Mouse (Mus musculus): ENCODE data around the gene Mfap1a. TPM values are rescaled to one million over a fixed set of nuclear protein-coding genes. Genes with fewer than 3 reads are reported as not detected.
A peak's percentile ranks its signal among the peaks of the same experiment; 100 is the strongest.
"Not testable (repeated sequence)": the region's sequence is repeated elsewhere in the genome, so short reads cannot be mapped to it uniquely, and the experiment has no call there.

Mfap1a gene
- polyA plus RNA-seq, 1 experiment from 2014 or later: 21.9 TPM

DNA sequence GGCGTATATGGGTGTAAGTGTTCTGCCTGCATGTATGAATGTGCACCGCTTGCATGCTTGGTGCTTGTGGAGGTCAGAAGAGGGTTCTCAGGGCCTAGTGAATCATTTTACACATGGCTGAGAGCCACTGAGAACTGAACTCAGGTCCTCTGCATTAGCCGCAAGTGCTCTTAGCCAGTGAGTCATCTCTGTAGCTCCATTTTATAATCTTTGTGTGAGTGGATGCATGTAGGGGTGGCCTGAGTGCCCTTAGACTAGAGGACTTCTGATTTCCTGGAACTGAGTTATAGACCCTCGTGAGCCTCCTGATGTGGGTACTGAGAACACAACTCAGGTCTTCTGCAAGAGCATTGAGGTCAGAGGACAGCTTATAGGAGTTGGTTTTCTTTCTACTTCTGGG lies 7.7 kb upstream of the Mfap1a start:
- H3K9me3 ChIP-seq (ENCODE audit: control insufficient read depth, low read length): no peaks in the 10 kb centered on the region
- H3K27ac ChIP-seq (replicated peaks; ENCODE audit: low read depth, low read length): no peak overlapping the region
- ATAC-seq (ENCODE audit: low read depth): no peak
- H3K36me3 ChIP-seq (ENCODE audit: control insufficient read depth, insufficient read depth, low read length): peaks cover 32% of the 10 kb centered on the region
- H3K4me1 ChIP-seq (ENCODE audit: control insufficient read depth, insufficient read depth, low read length): no peaks in the 10 kb centered on the region
- no peak overlapping the region for H3K4me3 ChIP-seq (ENCODE audit: low read depth, low read length)
- WGBS: 93% methylated on average over 4 of the region's 4 CpGs
- no peak overlapping the region for H3K9ac ChIP-seq (ENCODE audit: low read depth, low read length)
- no peak overlapping the region for H3K4me2 ChIP-seq (ENCODE audit: low read depth, low read length)
- H3K27me3 ChIP-seq (replicated peaks; ENCODE audit: control insufficient read depth, insufficient read depth, low read length): no peaks in the 10 kb centered on the region
- DNase-seq (ENCODE audit: low spot score): no peak

DNA sequence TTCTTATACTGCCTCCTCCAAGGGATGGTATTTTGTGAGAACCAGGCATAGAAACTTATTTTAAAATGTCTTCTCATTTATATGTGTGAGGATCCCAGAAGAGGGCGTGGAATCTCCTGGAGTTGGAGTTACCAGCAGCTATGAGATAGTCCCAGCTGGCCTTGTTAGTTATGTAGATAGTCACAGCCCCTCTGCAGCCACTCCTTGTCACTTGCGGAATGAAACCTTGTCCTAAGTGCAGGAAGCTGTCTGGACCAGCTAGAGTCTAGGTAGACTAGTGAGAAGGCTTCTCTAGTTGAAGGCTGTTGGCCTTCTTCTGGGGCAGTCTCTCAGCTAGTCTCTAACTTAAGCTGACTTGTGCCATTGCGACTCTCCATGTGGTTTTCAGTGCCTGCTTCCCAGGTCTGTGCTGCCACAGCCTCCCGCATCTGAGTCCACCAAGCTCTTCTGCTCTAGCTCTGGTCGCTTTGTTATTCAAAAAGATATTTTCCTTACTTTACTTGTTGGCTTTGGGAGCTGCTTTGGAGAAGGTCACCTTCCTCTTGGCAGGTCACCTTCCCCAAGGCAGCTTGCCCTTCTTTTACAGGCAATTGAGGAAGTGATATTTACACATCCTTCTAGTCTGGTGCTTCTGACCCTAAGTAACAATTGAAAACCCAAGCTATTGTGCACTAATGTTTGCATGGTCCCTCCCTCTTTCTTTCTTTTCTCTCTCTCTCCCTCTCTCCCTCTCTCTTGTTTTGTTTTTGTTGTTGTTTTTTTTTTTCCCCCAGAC lies 6.7 kb upstream of the Mfap1a start:
- ATAC-seq (ENCODE audit: low read depth); H3K4me1 ChIP-seq (ENCODE audit: control insufficient read depth, insufficient read depth, low read length); H3K9me3 ChIP-seq (ENCODE audit: control insufficient read depth, low read length); H3K27me3 ChIP-seq (replicated peaks; ENCODE audit: control insufficient read depth, insufficient read depth, low read length); H3K9ac ChIP-seq (ENCODE audit: low read depth, low read length); H3K27ac ChIP-seq (replicated peaks; ENCODE audit: low read depth, low read length); H3K4me2 ChIP-seq (ENCODE audit: low read depth, low read length); DNase-seq (ENCODE audit: low spot score); H3K4me3 ChIP-seq (ENCODE audit: low read depth, low read length): not testable (repeated sequence)
- H3K36me3 ChIP-seq (ENCODE audit: control insufficient read depth, insufficient read depth, low read length): peaks cover 28% of the 10 kb centered on the region
- 93% methylated on average over 4 of the region's 5 CpGs for WGBS

DNA sequence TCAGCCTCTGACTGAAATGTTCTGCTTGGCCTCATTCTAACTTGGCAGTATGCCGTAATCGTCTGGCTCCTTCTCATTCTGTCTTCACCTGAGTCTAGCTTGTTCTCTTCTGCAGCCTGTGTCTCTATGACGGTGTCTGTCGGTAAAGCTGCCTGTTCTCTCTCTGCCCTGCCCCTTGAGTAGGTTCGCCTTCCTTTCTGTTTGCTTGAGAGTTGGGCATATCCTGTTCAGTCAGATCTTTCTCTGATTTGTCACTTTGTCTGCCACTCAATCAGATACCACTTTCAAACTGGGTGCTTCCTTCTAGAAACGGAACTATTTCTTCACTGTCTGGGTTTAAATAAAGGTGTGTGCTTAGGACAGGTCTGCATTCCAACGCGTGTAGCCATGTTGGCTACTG lies 4.9 kb upstream of the Mfap1a start:
- DNase-seq (ENCODE audit: low spot score): no peak
- Histone ChIP-seq H3K36me3 (ENCODE audit: control insufficient read depth, insufficient read depth, low read length) (peaks cover 24% of the 10 kb centered on the region), H3K9ac (ENCODE audit: low read depth, low read length) (0 out of 2 replicates have a peak overlapping the region, but pooled peaks have one; percentile 14), H3K9me3 (ENCODE audit: control insufficient read depth, low read length) (no peaks in the 10 kb centered on the region), H3K27ac (replicated peaks; ENCODE audit: low read depth, low read length) (no peak overlapping the region), H3K4me2 (ENCODE audit: low read depth, low read length) (no peak overlapping the region), H3K4me1 (ENCODE audit: control insufficient read depth, insufficient read depth, low read length) (peaks cover 6% of the 10 kb centered on the region; the same call in 1 of the 2 replicates), H3K4me3 (ENCODE audit: low read depth, low read length) (no peak overlapping the region), H3K27me3 (replicated peaks; ENCODE audit: control insufficient read depth, insufficient read depth, low read length) (no peaks in the 10 kb centered on the region)
- no peak for ATAC-seq (ENCODE audit: low read depth)
- WGBS: 91% methylated on average over 8 of the region's 8 CpGs

DNA sequence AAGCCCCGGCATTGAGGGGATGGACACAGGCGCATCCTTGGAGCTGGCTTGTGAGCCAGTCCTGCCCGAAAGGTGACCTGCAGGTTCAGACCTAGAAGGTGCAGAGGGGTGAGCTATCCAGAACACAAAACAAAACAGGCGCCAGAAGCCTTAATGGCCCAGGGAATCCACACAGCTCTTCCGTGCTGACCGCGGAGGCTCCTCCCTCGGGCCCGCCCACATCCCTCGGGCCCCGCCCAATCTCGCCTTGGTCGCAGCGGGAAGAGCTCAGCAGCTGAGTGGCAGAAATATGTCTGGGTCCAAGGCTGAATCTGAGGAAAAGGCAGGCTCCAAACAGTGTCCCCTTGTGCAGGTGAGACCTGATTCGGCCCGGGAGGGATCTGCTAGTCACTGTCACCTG lies 3.1 kb upstream of the Mfap1a start:
- no peaks in the 10 kb centered on the region for H3K27me3 ChIP-seq (replicated peaks; ENCODE audit: control insufficient read depth, insufficient read depth, low read length)
- peak overlapping the region; percentile 48 for H3K4me2 ChIP-seq (ENCODE audit: low read depth, low read length)
- peaks cover 22% of the 10 kb centered on the region for H3K36me3 ChIP-seq (ENCODE audit: control insufficient read depth, insufficient read depth, low read length)
- peak; percentile 62; the same call in 1 of the 2 replicates for ATAC-seq (ENCODE audit: low read depth)
- no peak overlapping the region for H3K27ac ChIP-seq (replicated peaks; ENCODE audit: low read depth, low read length)
- no peaks in the 10 kb centered on the region for H3K9me3 ChIP-seq (ENCODE audit: control insufficient read depth, low read length)
- H3K4me3 ChIP-seq (ENCODE audit: low read depth, low read length): peak overlapping the region; percentile 35
- peaks cover 6% of the 10 kb centered on the region; the same call in 1 of the 2 replicates for H3K4me1 ChIP-seq (ENCODE audit: control insufficient read depth, insufficient read depth, low read length)
- peak overlapping the region; percentile 30 for H3K9ac ChIP-seq (ENCODE audit: low read depth, low read length)
- peak; percentile 59 for DNase-seq (ENCODE audit: low spot score)
- 18% methylated on average over 15 of the region's 16 CpGs for WGBS

GRCm38 (mm10) chr2:121507951-121508330 lies 1.5 kb upstream of the Mfap1a start:
- no peak for ATAC-seq (ENCODE audit: low read depth)
- Histone ChIP-seq H3K36me3 (ENCODE audit: control insufficient read depth, insufficient read depth, low read length) (peaks cover 20% of the 10 kb centered on the region), H3K4me1 (ENCODE audit: control insufficient read depth, insufficient read depth, low read length) (peaks cover 6% of the 10 kb centered on the region; the same call in 1 of the 2 replicates), H3K4me2 (ENCODE audit: low read depth, low read length) (peak overlapping the region; percentile 71), H3K27ac (replicated peaks; ENCODE audit: low read depth, low read length) (no peak overlapping the region), H3K9me3 (ENCODE audit: control insufficient read depth, low read length) (no peaks in the 10 kb centered on the region), H3K27me3 (replicated peaks; ENCODE audit: control insufficient read depth, insufficient read depth, low read length) (no peaks in the 10 kb centered on the region), H3K4me3 (ENCODE audit: low read depth, low read length) (peak overlapping the region; percentile 60), H3K9ac (ENCODE audit: low read depth, low read length) (peak overlapping the region; percentile 69)
- WGBS: 82% methylated on average over 2 of the region's 2 CpGs
- DNase-seq (ENCODE audit: low spot score): no peak

GRCm38 (mm10) chr2:121507173-121507950 lies 897 bp upstream of the Mfap1a start:
- no peaks in the 10 kb centered on the region for H3K27me3 ChIP-seq (replicated peaks; ENCODE audit: control insufficient read depth, insufficient read depth, low read length)
- peak overlapping the region; percentile 60 for H3K4me3 ChIP-seq (ENCODE audit: low read depth, low read length)
- H3K9me3 ChIP-seq (ENCODE audit: control insufficient read depth, low read length): no peaks in the 10 kb centered on the region
- peaks cover 19% of the 10 kb centered on the region for H3K36me3 ChIP-seq (ENCODE audit: control insufficient read depth, insufficient read depth, low read length)
- H3K9ac ChIP-seq (ENCODE audit: low read depth, low read length): peak overlapping the region; percentile 69
- H3K27ac ChIP-seq (replicated peaks; ENCODE audit: low read depth, low read length): no peak overlapping the region
- DNase-seq (ENCODE audit: low spot score) (no peak), ATAC-seq (ENCODE audit: low read depth) (no peak)
- peaks cover 6% of the 10 kb centered on the region; the same call in 1 of the 2 replicates for H3K4me1 ChIP-seq (ENCODE audit: control insufficient read depth, insufficient read depth, low read length)
- 17% methylated on average over 12 of the region's 12 CpGs for WGBS
- peak overlapping the region; percentile 71 for H3K4me2 ChIP-seq (ENCODE audit: low read depth, low read length)

- not testable (repeated sequence) for H3K9me3 ChIP-seq (ENCODE audit: control insufficient read depth, low read length); H3K27me3 ChIP-seq (replicated peaks; ENCODE audit: control insufficient read depth, insufficient read depth, low read length); H3K36me3 ChIP-seq (ENCODE audit: control insufficient read depth, insufficient read depth, low read length); H3K27ac ChIP-seq (replicated peaks; ENCODE audit: low read depth, low read length); H3K4me2 ChIP-seq (ENCODE audit: low read depth, low read length); H3K4me1 ChIP-seq (ENCODE audit: control insufficient read depth, insufficient read depth, low read length); DNase-seq (ENCODE audit: low spot score); H3K9ac ChIP-seq (ENCODE audit: low read depth, low read length); ATAC-seq (ENCODE audit: low read depth); H3K4me3 ChIP-seq (ENCODE audit: low read depth, low read length)
- WGBS: 100% methylated on average over 1 of the region's 6 CpGs
Measured at GRCm38 (mm10) chr2:121501550-121501949, 4.9 kb downstream of the Mfap1a start.

DNA sequence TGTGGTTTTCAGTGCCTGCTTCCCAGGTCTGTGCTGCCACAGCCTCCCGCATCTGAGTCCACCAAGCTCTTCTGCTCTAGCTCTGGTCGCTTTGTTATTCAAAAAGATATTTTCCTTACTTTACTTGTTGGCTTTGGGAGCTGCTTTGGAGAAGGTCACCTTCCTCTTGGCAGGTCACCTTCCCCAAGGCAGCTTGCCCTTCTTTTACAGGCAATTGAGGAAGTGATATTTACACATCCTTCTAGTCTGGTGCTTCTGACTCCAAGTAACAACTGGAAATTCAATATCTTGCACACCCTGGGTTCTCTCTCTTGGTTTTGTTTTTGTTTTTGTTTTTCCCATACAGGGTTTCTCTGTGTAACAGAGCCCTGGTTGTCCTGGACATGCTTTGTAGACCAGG lies 22.1 kb downstream of the Mfap1a start:
- not testable (repeated sequence) for H3K36me3 ChIP-seq (ENCODE audit: control insufficient read depth, insufficient read depth, low read length); H3K27me3 ChIP-seq (replicated peaks; ENCODE audit: control insufficient read depth, insufficient read depth, low read length); H3K9ac ChIP-seq (ENCODE audit: low read depth, low read length); DNase-seq (ENCODE audit: low spot score); H3K4me1 ChIP-seq (ENCODE audit: control insufficient read depth, insufficient read depth, low read length); H3K4me3 ChIP-seq (ENCODE audit: low read depth, low read length); H3K9me3 ChIP-seq (ENCODE audit: control insufficient read depth, low read length); ATAC-seq (ENCODE audit: low read depth); H3K4me2 ChIP-seq (ENCODE audit: low read depth, low read length); H3K27ac ChIP-seq (replicated peaks; ENCODE audit: low read depth, low read length)
- 60% methylated on average over 1 of the region's 2 CpGs for WGBS

Measured in embryonic facial prominence, embryonic 14.5 days (tissue).